Mouse (Mus musculus) megakaryocyte progenitor cell, adult 5-6 weeks (primary cell): ENCODE measurements at regions not wholly inside any gene's neighbourhood (a gene's known extent, or its start where the extent isn't known, plus 50 kb on each side); places are given as distances from the start of the nearest gene placed in this dataset.
"Not testable (repeated sequence)": the region's sequence is repeated elsewhere in the genome, so short reads cannot be mapped to it uniquely, and the experiment has no call there.

ENCODE experiments used
- ATAC-seq: replicated peaks from 2 replicates; pipeline ENCODE4 v1.8.0; 2016; ENCODE audit warnings: mild to moderate bottlenecking, moderate TSS enrichment, inconsistent platforms; ENCODE audit not compliant: poor library complexity

DNA sequence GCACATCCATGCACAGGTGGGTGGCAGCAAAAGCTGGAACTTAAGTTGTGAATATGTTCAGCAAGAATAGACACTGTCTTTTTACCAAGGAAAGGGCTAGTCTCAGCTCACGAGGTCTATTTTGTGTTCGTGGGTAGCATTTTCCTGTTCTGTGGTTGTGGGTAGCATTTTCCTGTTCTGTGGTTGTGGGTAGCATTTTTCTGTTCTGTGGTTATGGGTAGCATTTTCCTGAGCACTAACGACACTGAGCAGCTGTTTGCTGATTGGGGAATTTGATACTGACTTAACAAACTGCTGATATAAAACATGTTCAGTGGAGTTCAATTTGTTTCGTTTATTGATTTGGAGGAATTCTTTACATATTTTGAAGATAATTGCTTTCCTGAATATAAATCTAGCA, 837.8 kb upstream of the Vwc2 start:
- ATAC-seq = peak; percentile 100

GRCm38 (mm10) chr11:10283553-10283952, 830.5 kb upstream of the Vwc2 start:
- no peak for ATAC-seq

- ATAC-seq = no peak
Measured at GRCm38 (mm10) chr11:10291996-10292395, 822.0 kb upstream of the Vwc2 start.

DNA sequence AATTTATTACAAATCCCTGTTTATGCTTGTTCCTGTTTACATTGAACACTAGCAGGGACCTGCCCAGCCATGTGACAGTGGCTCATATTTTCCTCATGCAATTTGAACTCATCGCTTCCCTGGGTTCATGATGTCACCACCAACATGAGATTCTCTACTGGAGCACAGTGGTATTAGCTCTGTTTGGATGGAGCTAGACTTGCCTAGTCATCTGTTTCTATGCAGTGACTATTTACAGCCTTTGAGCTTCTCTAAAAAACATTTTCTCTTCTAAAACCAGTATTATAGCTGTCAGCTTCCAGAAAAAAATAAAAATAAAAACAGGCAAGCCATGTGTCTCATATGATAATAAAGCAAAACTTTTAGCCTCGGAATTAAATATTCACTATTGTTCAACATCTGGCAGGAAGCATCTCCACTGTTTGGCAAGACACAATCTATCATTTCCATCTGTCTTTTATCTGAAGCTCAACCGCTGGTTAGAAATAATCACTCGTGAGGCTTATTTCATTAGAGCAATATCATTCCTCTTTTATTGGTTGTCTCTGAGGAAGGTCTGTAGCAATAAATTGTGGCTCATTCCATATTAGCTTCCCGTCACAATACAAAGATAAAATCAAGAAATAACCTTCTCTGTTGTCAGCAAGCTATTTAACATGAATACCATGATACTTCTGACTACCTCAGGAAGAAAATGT, 804.9 kb upstream of the Vwc2 start:
- ATAC-seq = peak; percentile 42

GRCm38 (mm10) chr11:10317427-10317826, 796.6 kb upstream of the Vwc2 start:
- ATAC-seq = peak; percentile 93

- peak; percentile 62 for ATAC-seq
Measured at GRCm38 (mm10) chr11:10318048-10318759, 795.8 kb upstream of the Vwc2 start.

DNA sequence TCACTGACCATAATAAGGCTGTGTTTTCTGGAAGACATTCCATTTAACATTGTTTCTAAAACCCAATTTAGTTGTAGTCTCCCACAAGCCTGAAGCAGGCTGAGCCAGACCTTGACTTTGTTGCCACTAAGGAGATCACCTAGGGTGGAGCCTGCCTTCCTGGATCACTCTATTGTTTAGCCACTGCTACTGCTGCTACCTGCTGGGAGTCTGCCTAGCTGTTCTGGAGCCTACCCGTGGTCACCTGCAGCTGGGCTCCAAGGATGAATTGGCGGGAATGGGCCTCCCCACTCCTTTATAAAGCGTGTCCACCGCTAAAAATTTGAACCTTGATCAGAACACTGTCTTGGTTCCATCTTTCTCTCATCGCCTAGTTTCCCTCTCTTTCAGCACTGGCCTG, 783.8 kb upstream of the Vwc2 start:
- not testable (repeated sequence) for ATAC-seq

DNA sequence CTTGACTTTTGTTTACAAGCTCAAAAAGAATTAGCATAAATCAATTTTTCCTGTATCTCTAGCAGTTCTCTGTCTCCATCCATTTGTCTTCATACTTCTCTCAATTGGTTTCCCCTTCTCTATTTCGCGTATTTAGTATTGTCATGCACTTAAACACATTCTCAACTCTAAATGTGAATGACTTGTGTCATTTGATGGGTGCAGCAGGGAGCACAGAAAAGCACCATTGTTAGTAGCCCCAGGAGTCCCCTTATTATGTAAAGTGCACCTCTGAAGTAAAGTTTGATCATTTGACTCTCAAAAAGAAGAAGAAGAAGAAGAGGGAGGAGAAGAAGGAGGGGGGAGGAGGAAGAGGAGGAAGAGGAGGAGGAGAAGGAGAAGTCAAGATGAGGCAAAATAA, 776.2 kb upstream of the Vwc2 start:
- ATAC-seq = no peak

GRCm38 (mm10) chr11:10372340-10372739, 741.7 kb upstream of the Vwc2 start:
- no peak for ATAC-seq
